Mouse (Mus musculus) intestine, embryonic 14.5 days (tissue): Measurements from ENCODE around the gene Klkb1. TPM values are rescaled to one million over a fixed set of nuclear protein-coding genes. Genes with fewer than 3 reads are reported as not detected.
A peak's percentile ranks its signal among the peaks of the same experiment; 100 is the strongest.

Source experiments
- ATAC-seq: fragments of 200-750 bp; cut with Nextera tagmentation; replicated peaks from 2 replicates; pipeline ENCODE4 v1.8.0; 2017; ENCODE audit warnings: low read depth, moderate number of reproducible peaks, moderate TSS enrichment, moderate library complexity; ENCODE audit not compliant: low FRiP score, low TSS enrichment
- DNase-seq: peaks from one replicate; pipeline ENCODE4 v3.0.0-alpha.2; 2018; ENCODE audit warnings: low spot score
- H3K27ac ChIP-seq: fragments of 300-500 bp; sonication (generic); 2 replicates; pipeline ENCODE4 v1.5.1; 2014; ENCODE audit warnings: low read depth, mild to moderate bottlenecking, control low read depth
- H3K27me3 ChIP-seq: fragments of 300-500 bp; sonication (generic); replicated peaks from 2 replicates; pipeline ENCODE4 v1.6.1; 2014; ENCODE audit warnings: low read length, control low read depth; ENCODE audit not compliant: control insufficient read depth, insufficient read depth
- H3K36me3 ChIP-seq: fragments of 300-500 bp; sonication (generic); 2 replicates; pipeline ENCODE4 v1.6.1; 2014; ENCODE audit warnings: low read length, control low read depth; ENCODE audit not compliant: control insufficient read depth, insufficient read depth
- H3K4me1 ChIP-seq: fragments of 300-500 bp; sonication (generic); replicated peaks from 2 replicates; pipeline ENCODE4 v1.6.1; 2014; ENCODE audit warnings: low read length, control low read depth, mixed read lengths; ENCODE audit not compliant: control insufficient read depth, insufficient read depth
- H3K4me2 ChIP-seq: fragments of 300-500 bp; sonication (generic); 2 replicates; pipeline ENCODE4 v1.6.1; 2014; ENCODE audit warnings: low read length
- H3K4me3 ChIP-seq: fragments of 300-500 bp; sonication (generic); 2 replicates; pipeline ENCODE4 v1.5.1; 2014; ENCODE audit warnings: low read depth, low read length, control low read depth, mixed read lengths
- H3K9ac ChIP-seq: fragments of 300-500 bp; sonication (generic); 2 replicates; pipeline ENCODE4 v1.6.1; 2014; ENCODE audit warnings: mild to moderate bottlenecking, low read length
- H3K9me3 ChIP-seq: fragments of 300-500 bp; sonication (generic); 2 replicates; pipeline ENCODE4 v1.6.1; 2016; ENCODE audit warnings: low read length, control low read depth; ENCODE audit not compliant: control insufficient read depth
- WGBS: fragments of 180-500 bp; shearing (Covaris S2); extraction: QIAGEN DNeasy Blood & Tissue Kit; methylation state at CpG from one replicate; pipeline ENCODE4 v1.1.7; 2014; 5-methylcytosine and 5-hydroxymethylcytosine counted together
- polyA plus RNA-seq: library from polyadenylated mRNA; unstranded; fragments of >200 nt; fragmentation: Nextera tagmentation; extraction: Ambion mirVana; gene quantifications from 2 replicates; pipeline ENCODE4 v1.2.1, GENCODE M21; 2014

Klkb1 gene
- polyA plus RNA-seq, 1 experiment from 2014 or later: not detected

DNA sequence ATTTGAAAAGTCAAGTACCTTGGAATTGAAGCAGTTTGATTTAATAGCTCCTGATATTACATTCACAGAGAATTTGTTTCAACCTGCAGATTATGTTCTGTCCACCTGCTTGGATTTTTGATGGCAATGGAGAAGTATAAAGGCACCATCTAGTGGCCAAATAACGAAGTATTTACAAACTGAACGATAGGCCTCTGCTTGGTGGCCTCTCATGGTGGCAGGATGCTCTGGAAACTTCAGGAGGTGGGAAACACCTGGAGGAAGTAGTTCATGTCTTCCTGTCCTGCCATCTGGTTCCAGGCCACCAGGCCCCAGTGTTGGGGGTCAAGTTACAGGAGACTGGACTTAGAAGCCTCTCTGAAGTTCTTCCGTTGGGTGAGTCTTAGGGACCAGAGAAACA is 56.4 kb downstream of the Klkb1 start:
- ATAC-seq: no peak
- no peak for DNase-seq
- no peak overlapping the region for H3K27ac ChIP-seq
- H3K9ac ChIP-seq: no peak overlapping the region
- H3K9me3 ChIP-seq: no peaks in the 10 kb centered on the region
- 27% methylated on average over 3 of the region's 3 CpGs for WGBS
- no peak overlapping the region for H3K4me3 ChIP-seq
- no peaks in the 10 kb centered on the region for H3K4me1 ChIP-seq
- H3K4me2 ChIP-seq: no peak overlapping the region
- no peaks in the 10 kb centered on the region for H3K36me3 ChIP-seq
- H3K27me3 ChIP-seq: no peaks in the 10 kb centered on the region

- WGBS: 18% methylated on average over 14 of the region's 14 CpGs
- Histone ChIP-seq H3K27me3 (no peaks in the 10 kb centered on the region), H3K9ac (no peak overlapping the region), H3K4me1 (no peaks in the 10 kb centered on the region), H3K27ac (no peak overlapping the region), H3K36me3 (no peaks in the 10 kb centered on the region), H3K4me3 (no peak overlapping the region), H3K9me3 (no peaks in the 10 kb centered on the region), H3K4me2 (0 out of 2 replicates have a peak overlapping the region, but pooled peaks have one; percentile 5)
- ATAC-seq (peak; percentile 51), DNase-seq (peak; percentile 70)
These were observed 58.3 kb downstream of the Klkb1 start for GRCm38 (mm10) chr8:45236164-45236912.

GRCm38 (mm10) chr8:45235228-45235627 is 59.4 kb downstream of the Klkb1 start:
- H3K4me1 ChIP-seq: no peaks in the 10 kb centered on the region
- DNase-seq (no peak), ATAC-seq (no peak)
- H3K4me2 ChIP-seq: no peak overlapping the region
- H3K9me3 ChIP-seq: no peaks in the 10 kb centered on the region
- no peaks in the 10 kb centered on the region for H3K27me3 ChIP-seq
- no peak overlapping the region for H3K27ac ChIP-seq
- no peaks in the 10 kb centered on the region for H3K36me3 ChIP-seq
- no peak overlapping the region for H3K4me3 ChIP-seq
- WGBS: 83% methylated on average over 6 of the region's 6 CpGs
- H3K9ac ChIP-seq: no peak overlapping the region

DNA sequence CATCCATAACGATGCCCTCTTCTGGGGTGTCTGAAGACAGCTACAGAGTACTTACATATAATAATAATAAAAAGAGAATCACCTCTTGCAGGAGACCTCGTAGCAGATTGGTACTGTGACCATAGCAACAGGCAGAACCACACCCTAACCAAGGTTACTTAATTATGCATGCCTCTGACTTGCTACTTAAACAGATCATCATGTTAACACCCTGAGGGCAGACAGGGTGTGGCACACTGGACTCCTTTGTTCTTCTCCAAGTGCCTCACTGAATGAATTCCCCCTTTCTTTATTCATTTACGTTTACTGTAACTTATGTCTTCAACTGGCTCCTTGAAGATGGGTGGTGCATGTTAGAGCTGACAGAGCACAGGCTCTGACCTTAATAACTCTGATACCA is 61.4 kb downstream of the Klkb1 start:
- ATAC-seq (no peak), DNase-seq (no peak)
- Histone ChIP-seq H3K4me2 (no peak overlapping the region), H3K9me3 (no peaks in the 10 kb centered on the region), H3K27ac (no peak overlapping the region), H3K27me3 (no peaks in the 10 kb centered on the region), H3K4me3 (no peak overlapping the region), H3K4me1 (no peaks in the 10 kb centered on the region), H3K36me3 (no peaks in the 10 kb centered on the region), H3K9ac (no peak overlapping the region)
- WGBS: 63% methylated on average over 3 of the region's 3 CpGs

Other genes starting within 250 kb of the Klkb1 start
- gene Mtnr1a, start 225.7 kb downstream of the Klkb1 start, polyA plus RNA-seq: 0.11 and 0.15 TPM in 2 replicates
- gene F11, start 32.8 kb downstream of the Klkb1 start, polyA plus RNA-seq: not detected in 2 replicates
- gene Gm45753, start 13.6 kb upstream of the Klkb1 start, polyA plus RNA-seq: not detected in 2 replicates
- 1.4 and 1.6 TPM in 2 replicates for gene Cyp4v3, start 38.4 kb upstream of the Klkb1 start, polyA plus RNA-seq
- 12.5 and 15.8 TPM in 2 replicates for gene Fam149a, start 87.4 kb upstream of the Klkb1 start, polyA plus RNA-seq
- gene Tlr3, start 116.2 kb upstream of the Klkb1 start, polyA plus RNA-seq: 1.2 and 2.4 TPM in 2 replicates
- gene Sorbs2, start 212.9 kb upstream of the Klkb1 start, polyA plus RNA-seq: 31.4 and 34.5 TPM in 2 replicates